Mouse (Mus musculus): Measurements from ENCODE around the gene Vtcn1.
"Not testable (repeated sequence)": the region's sequence is repeated elsewhere in the genome, so short reads cannot be mapped to it uniquely, and the experiment has no call there.

Gene Vtcn1

GRCm38 (mm10) chr3:100825225-100825965, at the start of gene Vtcn1:
Gene Vtcn1, plus strand, starts transcription at chr3:100825459.
- DNase-seq (ENCODE audit: extremely low spot score, low spot score), result no peak

GRCm38 (mm10) chr3:100776967-100777366, 48.3 kb upstream of the Vtcn1 start:
- no peak for DNase-seq (ENCODE audit: extremely low spot score, low spot score)

- DNase-seq (ENCODE audit: extremely low spot score, low spot score), result no peak
These were observed 47.7 kb upstream of the Vtcn1 start for GRCm38 (mm10) chr3:100777568-100777967.

- DNase-seq (ENCODE audit: extremely low spot score, low spot score), result no peak
These were observed 39.2 kb upstream of the Vtcn1 start for GRCm38 (mm10) chr3:100786076-100786475.

GRCm38 (mm10) chr3:100791670-100792069, 33.6 kb upstream of the Vtcn1 start:
- no peak for DNase-seq (ENCODE audit: extremely low spot score, low spot score)

GRCm38 (mm10) chr3:100793345-100793744, 31.9 kb upstream of the Vtcn1 start:
- DNase-seq (ENCODE audit: extremely low spot score, low spot score), result no peak

GRCm38 (mm10) chr3:100796571-100796970, 28.7 kb upstream of the Vtcn1 start:
- no peak for DNase-seq (ENCODE audit: extremely low spot score, low spot score)

GRCm38 (mm10) chr3:100797166-100798145, 27.8 kb upstream of the Vtcn1 start:
- DNase-seq (ENCODE audit: extremely low spot score, low spot score), result no peak

- DNase-seq (ENCODE audit: extremely low spot score, low spot score), result no peak
These were observed 26.3 kb upstream of the Vtcn1 start for GRCm38 (mm10) chr3:100798872-100799422.

- no peak for DNase-seq (ENCODE audit: extremely low spot score, low spot score)
These were observed 20.3 kb upstream of the Vtcn1 start for GRCm38 (mm10) chr3:100804975-100805374.

- no peak for DNase-seq (ENCODE audit: extremely low spot score, low spot score)
These were observed 19.3 kb upstream of the Vtcn1 start for GRCm38 (mm10) chr3:100805925-100806324.

GRCm38 (mm10) chr3:100810461-100810860, 14.8 kb upstream of the Vtcn1 start:
- no peak for DNase-seq (ENCODE audit: extremely low spot score, low spot score)

GRCm38 (mm10) chr3:100811836-100812235, 13.4 kb upstream of the Vtcn1 start:
- no peak for DNase-seq (ENCODE audit: extremely low spot score, low spot score)

- not testable (repeated sequence) for DNase-seq (ENCODE audit: extremely low spot score, low spot score)
These were observed 9.8 kb upstream of the Vtcn1 start for GRCm38 (mm10) chr3:100815490-100815889.

- DNase-seq (ENCODE audit: extremely low spot score, low spot score), result no peak
These were observed 6.5 kb upstream of the Vtcn1 start for GRCm38 (mm10) chr3:100818709-100819108.

- no peak for DNase-seq (ENCODE audit: extremely low spot score, low spot score)
These were observed 5.7 kb upstream of the Vtcn1 start for GRCm38 (mm10) chr3:100819571-100819970.

GRCm38 (mm10) chr3:100820852-100821251, 4.4 kb upstream of the Vtcn1 start:
- no peak for DNase-seq (ENCODE audit: extremely low spot score, low spot score)

GRCm38 (mm10) chr3:100821276-100821675, 4.0 kb upstream of the Vtcn1 start:
- no peak for DNase-seq (ENCODE audit: extremely low spot score, low spot score)

- no peak for DNase-seq (ENCODE audit: extremely low spot score, low spot score)
These were observed 18.5 kb downstream of the Vtcn1 start for GRCm38 (mm10) chr3:100843784-100844183.

- DNase-seq (ENCODE audit: extremely low spot score, low spot score), result no peak
These were observed 19.1 kb downstream of the Vtcn1 start for GRCm38 (mm10) chr3:100844366-100844765.

GRCm38 (mm10) chr3:100848348-100848747, 23.1 kb downstream of the Vtcn1 start:
- no peak for DNase-seq (ENCODE audit: extremely low spot score, low spot score)

GRCm38 (mm10) chr3:100850468-100850867, 25.2 kb downstream of the Vtcn1 start:
- no peak for DNase-seq (ENCODE audit: extremely low spot score, low spot score)
